Mouse (Mus musculus) spleen, postnatal 10 days (tissue): Measurements from ENCODE around the gene Smco4.
A peak's percentile ranks its signal among the peaks of the same experiment; 100 is the strongest.

Source experiments
- DNase-seq, 2 experiments: peaks; one replicate each; pipeline ENCODE4 v3.0.0; 2021 to 2022; ENCODE audit warnings: low spot score in 2 of 2

Smco4 gene

DNA sequence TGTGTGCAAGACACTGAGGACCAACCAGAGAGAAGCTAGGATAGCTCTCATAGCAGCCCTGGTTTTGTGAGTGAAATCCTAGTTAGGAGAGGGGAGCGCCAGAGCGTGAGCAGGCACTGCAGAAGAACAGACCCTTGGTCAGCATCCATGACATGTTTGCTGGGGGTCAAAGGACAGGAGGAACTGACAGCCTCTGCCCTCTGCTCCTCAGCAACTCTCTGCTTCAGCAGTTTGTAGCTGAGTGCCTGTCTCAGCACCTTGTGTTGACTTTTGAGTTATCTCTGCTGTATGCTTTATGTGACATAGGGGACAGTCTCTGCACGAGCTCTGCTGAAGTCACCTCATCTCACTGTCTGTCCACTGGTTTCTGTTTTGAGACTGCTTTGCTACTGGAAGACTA lies 13.6 kb downstream of the Smco4 start:
- no peak for DNase-seq

DNA sequence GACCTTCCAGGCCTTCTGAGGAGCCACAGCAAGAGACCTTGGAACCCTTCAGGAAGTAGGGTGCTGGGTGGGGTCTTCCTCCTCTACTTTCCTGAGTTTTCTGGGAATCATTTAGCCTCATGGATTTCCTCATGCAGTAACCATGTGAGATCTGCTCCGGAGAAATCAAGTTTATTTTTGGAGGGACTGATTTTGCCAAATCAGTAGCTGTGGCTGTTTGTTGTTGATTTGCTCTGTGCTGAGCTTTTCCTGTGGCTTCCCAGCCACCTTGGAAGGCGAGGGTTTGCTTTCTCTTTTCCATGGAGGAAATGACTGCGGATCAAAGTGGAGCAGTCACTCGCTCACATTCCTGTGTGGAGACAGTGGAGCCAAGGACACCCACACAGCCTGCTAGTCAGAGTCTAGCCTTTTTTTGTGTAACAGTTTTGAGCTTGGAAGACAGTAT lies 14.2 kb downstream of the Smco4 start:
- DNase-seq: no peak

DNA sequence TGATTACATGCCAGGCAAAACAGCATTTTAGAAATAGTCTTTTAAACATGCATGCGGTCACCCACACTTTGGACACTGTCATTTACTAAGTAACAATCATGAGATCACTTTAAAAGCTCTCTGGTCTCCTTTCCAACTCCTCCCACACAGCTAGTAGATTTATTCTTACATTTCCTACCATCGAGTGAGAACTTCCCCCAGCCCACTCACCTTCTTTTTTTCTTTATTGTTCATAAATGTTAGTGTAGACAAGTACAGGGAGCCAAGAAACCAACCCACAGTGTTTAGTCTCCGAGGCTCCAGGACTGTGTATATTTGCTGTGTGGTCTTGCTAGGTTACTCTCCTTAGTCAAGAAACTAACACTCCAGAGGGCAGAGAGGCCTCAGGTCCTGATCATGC lies 16.1 kb downstream of the Smco4 start:
- no peak for DNase-seq

DNA sequence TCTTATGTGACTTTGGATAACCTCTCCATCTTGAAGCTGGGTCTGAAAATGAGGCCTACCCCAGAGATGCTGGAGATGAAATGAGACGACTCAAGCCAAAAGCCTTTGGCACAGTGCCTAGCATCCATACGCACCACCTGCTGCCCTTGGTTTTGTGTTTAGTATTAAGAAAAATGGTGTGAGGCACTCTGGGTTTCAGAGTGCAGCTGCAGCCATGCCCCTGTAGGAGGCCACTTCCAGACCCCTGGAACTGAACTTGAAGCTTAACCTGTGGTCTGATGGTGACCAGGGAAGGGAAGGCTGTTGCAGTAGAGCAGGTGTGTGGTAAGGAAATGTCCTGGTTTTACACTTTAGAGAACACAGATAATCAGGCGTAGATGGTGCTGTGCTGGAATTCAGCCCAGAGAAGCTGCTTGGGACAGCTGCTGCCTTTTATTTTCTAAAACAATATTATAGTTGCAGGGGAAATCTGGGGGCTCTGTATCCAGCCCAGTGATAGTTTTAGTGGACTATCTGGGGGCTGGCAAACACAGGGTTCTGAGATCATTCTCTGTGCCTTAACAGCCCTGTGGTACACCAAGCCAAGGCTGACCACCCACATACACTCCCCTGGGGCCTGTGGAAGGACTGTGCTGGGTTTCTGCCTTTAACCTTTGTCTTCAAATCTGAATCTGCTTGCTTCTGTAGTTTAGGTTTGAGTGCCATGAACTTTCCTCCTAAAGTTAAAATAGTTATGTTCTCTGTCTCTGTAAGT lies 17.5 kb downstream of the Smco4 start:
- DNase-seq: no peak

DNA sequence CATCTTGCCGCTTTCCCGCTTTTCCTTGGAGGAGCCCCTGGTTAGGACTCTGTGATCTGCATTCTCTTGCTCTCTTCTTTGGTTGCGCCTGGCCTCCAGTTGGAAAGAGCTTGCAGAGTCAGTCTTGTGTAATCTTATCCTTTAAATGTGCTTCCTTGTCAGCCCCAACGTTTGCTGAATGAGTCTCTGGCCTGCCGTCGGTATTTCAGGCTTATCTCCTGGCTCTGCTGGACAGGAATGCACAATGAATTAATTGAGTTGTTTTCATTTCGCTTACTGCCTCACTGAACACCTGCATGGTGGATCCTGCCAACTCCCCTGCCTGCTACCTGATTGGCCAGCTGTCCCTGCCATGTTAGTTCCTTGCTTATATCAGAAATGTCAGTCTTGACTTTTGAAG lies 19.7 kb downstream of the Smco4 start:
- no peak for DNase-seq

DNA sequence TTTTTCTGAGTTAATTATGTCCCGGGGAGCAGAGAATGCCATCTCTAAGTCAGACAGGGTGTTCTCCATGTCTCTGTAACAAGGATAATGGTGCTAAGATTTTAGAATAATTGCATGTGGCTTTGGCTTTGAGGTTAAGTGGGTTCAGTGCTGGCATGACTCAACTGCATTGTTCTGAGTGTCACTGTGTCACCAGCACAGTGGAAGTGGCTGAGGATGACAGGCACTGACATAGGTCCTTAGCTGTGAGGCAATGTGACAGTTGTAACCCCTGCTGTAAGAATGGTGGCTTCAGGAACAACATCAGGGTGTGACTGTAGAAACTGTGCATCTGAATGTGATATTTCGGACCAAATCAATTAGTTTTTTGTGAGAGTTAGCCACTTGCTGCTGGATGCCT lies 22.8 kb downstream of the Smco4 start:
- no peak for DNase-seq

DNA sequence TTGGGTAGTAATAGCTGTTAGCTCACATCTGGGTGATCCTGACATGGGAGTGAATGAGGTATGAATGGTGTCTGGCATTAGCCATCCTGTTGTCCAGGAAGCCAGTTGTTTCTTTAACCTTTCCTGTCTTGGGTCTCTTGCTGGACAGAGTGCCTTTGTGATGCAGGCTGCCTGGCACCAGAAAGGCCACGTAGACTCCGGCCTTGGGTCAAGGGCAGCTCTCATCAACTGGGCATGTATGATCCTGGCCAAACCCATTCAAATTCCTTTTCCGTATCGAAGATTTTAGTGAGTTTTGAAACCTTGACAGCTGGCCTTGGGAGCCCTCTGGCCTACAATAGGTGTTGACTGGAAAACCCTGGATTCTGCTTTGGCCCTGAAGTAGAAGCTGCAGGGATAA lies 24.7 kb downstream of the Smco4 start:
- no peak for DNase-seq

DNA sequence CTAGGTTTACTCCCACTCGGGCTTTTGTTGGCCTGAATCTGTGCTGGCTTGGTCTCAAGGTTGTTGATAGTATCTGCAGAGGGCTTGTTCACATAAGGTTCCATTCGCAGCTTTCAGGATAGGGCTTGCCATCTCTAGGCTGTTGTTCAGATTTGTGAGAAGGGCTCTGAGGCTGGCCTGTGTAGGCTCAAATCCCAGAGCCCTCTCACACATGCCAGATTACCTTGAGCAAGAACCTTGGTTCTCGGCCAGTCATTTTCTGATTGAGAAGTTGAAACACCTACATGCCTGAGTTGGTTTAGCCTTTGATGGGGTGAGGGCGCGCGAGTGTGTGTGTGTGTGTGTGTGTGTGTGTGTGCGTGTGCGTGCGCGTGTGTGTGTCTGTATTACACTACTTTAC lies 29.1 kb downstream of the Smco4 start:
- DNase-seq: no peak

DNA sequence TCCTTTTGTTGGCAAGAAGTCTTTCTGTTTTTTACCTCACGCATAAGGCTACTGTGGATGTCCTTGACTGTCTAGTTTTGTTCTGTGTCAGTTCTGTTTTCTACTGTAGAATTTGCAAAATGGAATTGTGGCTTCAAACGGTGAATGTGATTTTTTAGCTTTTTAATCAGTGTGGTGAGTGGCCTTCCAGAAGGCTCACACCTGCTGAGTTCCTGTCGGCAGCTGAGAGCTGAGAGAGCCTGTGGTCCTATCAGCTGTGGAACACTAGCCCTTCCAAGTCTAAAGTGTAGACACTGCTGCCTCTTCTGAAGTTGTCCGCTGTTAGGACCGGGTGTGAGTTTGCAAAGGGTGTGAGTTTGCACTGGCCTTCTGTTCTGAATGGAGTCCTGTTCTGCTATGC lies 29.7 kb downstream of the Smco4 start:
- no peak for DNase-seq

DNA sequence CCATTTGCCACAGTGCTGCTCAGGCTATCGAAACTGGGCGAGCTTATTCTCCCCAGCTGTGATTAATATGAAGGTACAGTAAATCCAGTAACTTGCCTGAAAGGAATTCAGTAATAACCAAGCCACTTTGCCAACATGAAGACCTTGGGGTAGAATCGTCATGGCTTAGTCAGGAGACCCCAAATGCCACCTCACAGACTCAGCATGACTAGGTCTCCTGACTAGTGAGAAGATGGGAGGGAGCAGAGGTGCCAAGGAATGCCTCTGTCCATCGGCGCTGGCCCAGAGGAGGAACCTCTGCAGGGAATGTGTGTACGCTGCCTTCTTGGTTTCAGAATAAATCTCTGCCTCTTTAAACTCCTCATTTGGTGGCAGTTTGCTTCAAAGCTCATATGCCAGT lies 30.4 kb downstream of the Smco4 start:
- no peak for DNase-seq

DNA sequence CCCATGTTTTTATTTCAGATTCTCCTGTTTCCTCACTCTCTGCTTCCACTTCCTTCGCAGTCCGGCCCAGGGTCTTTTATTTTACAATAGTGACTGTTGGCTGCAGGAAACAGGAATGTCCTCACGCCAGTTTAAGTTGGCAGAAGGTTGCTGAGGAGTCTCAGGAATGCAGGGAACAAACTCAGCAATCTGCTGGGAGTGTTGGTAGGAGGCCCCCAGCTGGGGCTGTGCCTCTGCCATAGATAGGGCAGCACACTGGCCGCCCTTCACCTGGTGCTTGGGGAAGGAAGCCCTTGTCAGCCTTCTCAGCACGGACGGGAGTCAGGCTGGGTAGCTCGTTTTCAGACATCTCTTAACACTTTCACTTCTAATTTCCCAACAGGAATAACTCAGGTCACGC lies 32.0 kb downstream of the Smco4 start:
- no peak for DNase-seq

DNA sequence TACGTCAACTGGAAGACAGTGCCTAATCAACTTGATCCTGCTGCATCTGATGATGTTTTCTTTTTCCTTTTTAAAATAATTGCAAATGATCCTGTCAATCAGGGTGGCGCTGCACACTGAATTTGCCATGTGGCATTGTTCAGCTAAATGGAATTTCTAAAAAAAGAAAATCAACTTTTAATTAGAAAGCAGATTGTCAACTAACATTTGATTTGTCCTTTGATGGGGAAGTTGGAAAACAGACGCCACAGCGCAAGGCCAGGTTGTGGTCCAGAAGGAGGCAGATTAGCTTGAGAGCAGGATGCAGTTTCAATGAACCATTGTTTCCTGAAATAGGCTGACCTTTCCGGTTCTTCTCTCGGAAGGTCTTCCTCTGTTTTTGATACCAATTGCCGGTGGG lies 33.3 kb downstream of the Smco4 start:
- no peak for DNase-seq

DNA sequence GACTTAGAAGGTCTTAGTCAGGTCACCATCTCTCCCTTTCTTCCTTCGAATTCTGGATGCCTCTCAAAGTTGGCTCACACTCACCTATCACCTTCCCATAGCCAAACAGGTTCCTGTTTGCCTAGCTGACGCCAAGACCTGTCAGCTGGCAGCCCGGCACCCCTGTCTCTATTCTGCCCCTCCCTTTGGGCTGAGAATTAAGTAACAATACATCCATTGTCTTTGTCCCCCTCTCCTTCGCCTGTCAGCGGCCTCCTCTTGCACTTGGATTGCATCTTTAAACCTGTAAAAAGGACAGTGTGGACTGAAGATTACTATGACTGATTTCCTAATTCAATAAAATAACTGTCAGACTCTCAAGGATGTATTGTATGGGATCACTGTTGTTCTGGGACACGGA lies 34.6 kb downstream of the Smco4 start:
- DNase-seq: no peak

DNA sequence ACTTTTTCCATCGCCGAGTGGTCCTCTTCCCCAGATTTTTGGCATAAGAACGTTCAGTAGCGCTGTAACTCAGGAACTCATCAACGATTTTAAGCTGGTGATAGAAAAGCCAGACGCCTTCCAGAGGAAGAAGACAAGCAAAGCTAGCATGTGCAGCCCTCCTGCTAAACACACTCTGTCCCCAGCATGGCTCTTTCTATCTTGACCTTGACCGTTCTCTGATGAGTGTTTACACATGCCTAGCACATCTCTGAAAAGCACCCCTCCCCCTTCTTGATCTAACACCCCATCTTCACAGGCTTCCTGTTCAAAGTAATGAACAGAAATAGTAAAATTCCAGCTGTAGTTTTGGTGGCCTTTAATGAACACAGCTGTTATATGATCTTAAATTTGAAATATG lies 35.1 kb downstream of the Smco4 start:
- DNase-seq: no peak

DNA sequence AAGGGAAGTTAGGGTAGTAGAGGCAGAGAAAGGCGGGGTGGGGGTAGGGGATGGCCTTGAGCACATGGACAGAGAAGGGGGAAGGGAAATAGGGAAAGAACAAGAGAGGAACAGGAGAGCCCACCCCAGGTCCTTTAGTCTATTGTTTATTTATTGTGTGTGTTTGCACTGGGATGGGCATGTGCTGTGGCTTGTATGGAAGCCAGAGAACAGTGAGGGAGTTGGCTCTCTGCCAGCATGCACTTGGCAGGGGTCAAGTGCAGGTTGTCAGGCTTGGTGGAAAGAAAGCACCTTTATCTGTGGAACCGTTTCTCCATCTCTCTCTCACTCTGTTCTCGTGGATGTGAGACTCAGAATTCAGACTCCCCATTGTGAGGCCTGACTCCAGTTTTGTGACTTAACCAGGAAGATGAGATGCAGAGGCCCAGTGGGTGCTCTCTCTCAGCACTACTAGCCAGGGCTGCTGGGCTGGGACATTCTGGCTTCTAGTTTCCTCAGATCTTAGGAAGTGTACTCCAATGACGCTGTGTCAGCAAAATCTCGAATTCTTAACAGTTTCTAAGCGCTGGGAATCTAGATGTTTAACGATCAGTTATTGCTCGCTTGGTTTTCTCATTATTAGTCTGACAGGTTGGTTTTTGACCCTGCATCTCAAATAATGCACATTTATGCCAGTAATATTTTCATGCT lies 36.2 kb downstream of the Smco4 start:
- DNase-seq: no peak

DNA sequence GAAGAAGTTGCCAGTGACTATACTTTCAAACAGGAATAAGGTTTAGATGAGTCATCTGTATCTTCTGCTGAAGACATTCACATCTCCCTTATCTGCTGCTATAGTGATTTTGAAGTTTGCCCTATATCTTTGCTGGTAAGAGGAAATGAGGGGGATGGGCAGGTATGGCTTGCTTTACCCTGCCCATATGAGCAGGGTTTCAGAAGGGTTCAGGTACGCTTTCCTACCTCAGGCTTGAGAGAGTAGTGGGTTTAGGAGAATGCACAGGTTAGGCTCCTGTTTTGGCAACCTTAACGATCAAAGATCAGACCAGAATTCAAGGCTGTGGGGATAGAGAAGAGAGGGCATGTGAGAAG lies 36.7 kb downstream of the Smco4 start:
- DNase-seq: no peak

DNA sequence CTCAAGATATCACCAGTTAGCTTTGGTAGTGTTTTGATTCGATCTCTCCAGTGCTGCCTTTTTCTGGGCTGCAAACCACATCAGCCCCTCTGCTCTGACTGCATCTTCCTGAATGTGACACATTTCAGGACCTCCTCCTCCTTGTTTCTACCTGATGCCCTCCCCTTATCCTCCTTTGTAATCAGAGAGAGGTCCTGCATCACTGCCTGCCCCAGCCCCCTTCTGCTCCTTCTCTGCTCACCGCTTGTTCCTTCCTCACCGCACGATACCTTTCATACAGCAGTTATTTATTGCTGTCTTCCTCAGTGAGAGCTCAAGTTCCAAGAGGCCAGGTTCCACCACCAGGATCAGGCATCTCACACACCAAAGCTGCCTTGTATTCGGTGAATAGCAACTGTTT lies 38.0 kb downstream of the Smco4 start:
- DNase-seq: no peak

DNA sequence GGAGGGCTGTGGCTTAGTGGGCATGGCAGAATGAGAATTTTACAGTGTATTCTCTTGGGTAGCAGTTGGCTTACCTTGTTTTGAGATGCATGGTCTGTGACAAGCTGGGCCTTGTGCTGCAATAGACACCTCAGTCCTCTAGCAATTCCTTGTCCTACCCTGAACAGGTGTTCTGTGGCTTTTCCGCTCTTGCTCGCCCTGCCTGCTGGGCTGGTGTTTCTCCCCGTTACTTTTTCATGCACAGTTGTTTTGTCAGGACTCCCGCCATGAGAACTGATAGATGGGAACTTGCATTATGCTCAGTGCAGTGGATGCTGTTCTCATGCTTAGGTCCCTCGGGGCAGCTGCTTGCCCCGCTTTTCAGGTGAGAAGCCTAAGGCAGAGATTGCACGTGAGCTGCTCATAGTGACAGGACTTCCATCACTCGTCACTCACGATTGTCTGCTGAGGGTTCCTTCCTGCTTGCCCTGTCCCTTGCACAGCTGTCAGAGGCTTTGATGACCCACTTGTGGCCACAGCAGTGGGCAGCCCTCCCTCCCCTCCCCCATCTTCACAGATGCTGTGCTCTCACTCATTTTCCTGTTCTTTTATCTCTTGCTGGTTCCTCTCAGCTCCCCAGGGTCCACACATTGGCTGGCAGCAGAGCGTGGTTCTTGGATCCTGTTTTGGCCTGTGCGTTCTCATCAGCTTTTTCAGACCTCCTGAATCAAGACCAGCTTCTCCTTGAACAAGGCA lies 40.3 kb downstream of the Smco4 start:
- DNase-seq: peak in 1 of 2 experiments; percentile 31

DNA sequence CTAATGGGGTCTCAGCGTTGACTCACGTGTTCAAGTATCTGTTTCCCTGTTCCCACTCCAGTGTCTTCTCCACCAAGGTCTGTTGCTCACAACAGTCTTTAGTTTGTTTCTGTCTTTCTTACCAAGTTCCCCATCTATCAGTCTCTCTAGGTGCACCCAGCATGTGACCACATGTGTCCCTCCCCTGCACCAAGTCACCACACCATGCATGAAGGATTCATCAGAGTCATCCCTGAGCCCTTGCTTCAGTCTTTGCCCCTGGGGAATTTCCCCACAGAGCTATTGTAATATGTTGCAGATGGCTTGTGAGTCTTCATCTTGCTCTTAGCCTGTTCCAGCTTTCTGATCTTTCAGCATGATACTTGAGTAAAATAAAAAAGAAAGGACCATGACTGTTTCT lies 40.9 kb downstream of the Smco4 start:
- peak in 1 of 2 experiments; percentile 51 for DNase-seq

DNA sequence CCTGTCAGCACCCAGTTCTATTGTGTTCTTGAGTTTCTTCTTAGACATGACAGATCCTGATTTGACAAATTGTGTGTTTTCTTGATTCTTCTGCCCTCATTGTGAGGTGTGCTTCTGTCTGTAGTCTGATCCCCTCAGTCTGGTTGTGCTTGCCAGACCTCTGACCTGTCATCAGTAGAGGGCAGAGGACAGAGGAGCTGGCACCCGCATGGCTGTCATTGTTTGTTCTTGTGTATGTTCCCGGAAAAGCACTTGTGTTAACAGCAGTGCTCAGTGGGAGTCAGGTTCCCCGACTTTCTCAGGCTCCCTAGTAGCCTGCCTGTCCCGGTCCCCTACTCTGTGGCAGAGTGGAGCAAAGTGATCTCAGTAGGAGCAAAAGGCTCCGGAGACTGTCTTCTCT lies 42.2 kb downstream of the Smco4 start:
- no peak for DNase-seq

DNA sequence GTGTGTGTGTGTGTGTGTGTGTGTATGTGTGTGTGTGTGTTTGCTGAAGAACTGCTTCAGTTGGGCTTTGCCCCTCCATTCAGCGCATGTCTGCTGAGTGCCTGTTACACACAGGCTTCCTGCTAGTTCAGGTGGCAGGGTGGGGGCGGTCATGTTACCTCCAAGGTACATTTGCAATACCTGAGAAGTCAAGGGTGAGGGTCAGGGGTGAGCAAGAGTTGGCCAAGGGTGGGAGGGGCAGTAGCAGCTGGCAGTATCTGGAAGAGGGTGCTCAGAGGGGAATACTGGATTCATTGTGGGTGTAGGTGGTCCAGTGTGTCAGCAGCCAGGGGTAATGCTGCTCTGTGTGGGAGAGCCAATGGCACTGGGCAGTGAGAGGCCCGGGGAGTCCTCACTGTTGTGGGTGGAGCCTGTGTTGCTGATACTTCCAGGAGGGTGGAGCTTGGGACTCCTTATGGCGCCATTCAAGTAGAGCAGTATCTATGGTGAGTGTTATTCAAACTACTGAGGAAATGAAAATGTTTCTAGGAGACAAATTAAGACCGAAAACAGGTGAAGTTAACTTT lies 43.7 kb downstream of the Smco4 start:
- DNase-seq: no peak

DNA sequence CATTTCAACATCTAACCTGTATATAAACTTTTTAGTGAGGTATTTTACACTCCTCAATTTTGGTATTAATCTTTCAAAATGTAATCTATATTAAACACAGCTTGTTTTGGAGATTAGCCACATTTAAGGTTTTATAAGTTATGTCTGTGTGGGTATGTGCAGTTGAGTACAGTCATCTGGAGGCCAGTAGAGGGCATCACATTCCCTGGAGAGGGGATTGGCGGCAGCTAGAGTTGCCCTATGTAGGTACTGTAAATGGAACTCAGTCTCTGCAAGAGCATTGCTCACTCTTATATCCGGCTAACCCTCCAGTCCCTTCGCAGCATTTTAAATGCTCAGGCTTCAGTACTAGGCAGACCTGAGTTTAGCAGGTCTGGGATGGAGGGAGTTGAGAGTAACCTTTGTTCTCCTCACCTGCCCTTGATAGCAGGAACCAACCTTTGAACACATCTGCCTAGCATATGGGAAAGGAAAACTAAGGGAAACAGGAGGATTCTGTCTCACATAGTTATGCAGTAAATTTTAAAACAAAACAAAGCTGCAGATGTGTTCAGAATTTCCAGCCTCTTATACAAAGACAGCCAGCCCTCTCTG lies 44.3 kb downstream of the Smco4 start:
- no peak for DNase-seq
